ENCODE assay signal across 9 mouse cellular contexts in the genomic region with DNA sequence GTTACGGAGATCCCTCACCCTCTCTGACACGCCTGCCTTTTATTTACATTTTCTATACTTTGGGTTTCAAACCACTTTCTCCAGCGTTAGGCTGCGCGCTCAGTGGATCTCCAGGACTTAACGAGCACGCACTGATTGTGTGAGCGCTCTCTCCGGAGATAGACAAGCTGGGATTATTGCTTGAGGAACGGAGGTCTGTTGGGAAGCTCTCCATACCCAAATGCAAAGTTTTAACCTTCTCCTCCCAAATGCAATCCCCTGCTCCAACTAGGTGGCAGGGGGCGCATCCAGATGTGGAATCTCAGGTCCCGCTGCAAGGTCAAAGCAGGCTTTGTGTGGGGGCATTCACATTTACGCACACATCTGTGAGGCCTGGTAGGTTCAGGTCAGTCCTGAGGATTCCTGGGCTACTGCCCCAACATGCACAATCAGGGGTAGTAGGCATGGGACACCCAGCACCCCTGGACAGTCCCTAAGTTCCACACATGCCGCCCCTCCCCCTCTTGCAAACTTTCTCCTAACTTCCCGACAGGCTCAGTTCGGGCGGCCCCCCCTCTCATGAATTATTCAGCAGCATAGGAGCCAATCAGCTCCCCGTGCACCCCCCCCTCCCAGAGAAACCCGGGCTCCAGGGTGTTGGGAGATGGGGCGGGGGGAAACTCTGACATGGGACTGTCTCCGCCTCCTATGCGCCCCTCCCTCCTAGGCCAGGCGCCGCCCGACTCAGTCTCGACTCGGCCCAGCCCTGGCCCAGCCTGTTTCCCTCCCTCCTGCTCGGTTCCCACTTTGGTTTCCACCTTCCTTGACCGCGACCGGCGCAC. TPM values are rescaled to one million over a fixed set of nuclear protein-coding genes. Genes with fewer than 3 reads are reported as not detected.
DNase-seq lines count a peak whose midpoint lies in the region; ATAC-seq lines count a peak whose summit lies in the region.
"Had no signal": no experiment of that assay in that cellular context is flagged by ENCODE, and none has a peak within 500 bp of the region (broad histone marks: within the 10 kb centered on the region; RNA-seq: fewer than 3 reads in every experiment).

Ephb4 (plus strand) TSS at position 726 of the 821 bp plus-strand sequence.

- peak within 1 kb of the TSS; percentile 78 for H3K27ac ChIP-seq in hindbrain, embryonic 16.5 days (ENCODE audit: low read depth, low read length)
- H3K27ac ChIP-seq: macrophage had no signal

- peak; percentile 95 for ATAC-seq in hindbrain, embryonic 16.5 days
- 0 out of 2 replicates have a peak, but pooled peaks have one; percentile 29 for ATAC-seq in megakaryocyte progenitor cell, adult 5-6 weeks (replicated peaks; ENCODE audit: poor library complexity)
- no peak for ATAC-seq in inflammation-experienced regulatory T-cells, adult 6 months

- intact Hi-C loops in left cerebral cortex, postnatal 14 days (cut with DNase I), result no loop called here

- peak within 1 kb of the TSS; percentile 69 for H3K9ac ChIP-seq in hindbrain, embryonic 16.5 days (ENCODE audit: low read depth, low read length)

- H3K4me2 ChIP-seq in hindbrain, embryonic 16.5 days (ENCODE audit: low read length), result peak within 1 kb of the TSS; percentile 81

- H3K36me3 ChIP-seq in hindbrain, embryonic 16.5 days (ENCODE audit: control insufficient read depth, insufficient read depth, low read length), result no peaks in the 10 kb centered on the region

- peaks cover 5% of the 10 kb centered on the region; the same call in 1 of the 2 replicates for H3K27me3 ChIP-seq in hindbrain, embryonic 16.5 days (replicated peaks; ENCODE audit: control insufficient read depth, insufficient read depth, low read length)

- peak within 1 kb of the TSS; percentile 59 for H3K4me3 ChIP-seq in hindbrain, embryonic 16.5 days (ENCODE audit: low read length)

- no peaks in the 10 kb centered on the region for H3K9me3 ChIP-seq in hindbrain, embryonic 16.5 days (ENCODE audit: control insufficient read depth, low read length)

- peaks cover 18% of the 10 kb centered on the region for H3K4me1 ChIP-seq in hindbrain, embryonic 16.5 days (ENCODE audit: control insufficient read depth, insufficient read depth, low read depth, low read length)

- 1% methylated on average over 25 of the region's 32 CpGs for WGBS in hindbrain, embryonic 16.5 days

- DNase-seq in adrenal gland, adult 18-20 months (ENCODE audit: low spot score in 2 of 2), result peak; percentile 82 to 84
- DNase-seq in embryo, embryonic 10.5 days (ENCODE audit: low spot score), result peak; percentile 98
- peak; percentile 95 for DNase-seq in gastrocnemius, postnatal 25 days
- DNase-seq in left cerebral cortex, postnatal 14 days (ENCODE audit: low spot score in 2 of 2), result peak; percentile 53 to 56
- peak; percentile 65 for DNase-seq in right cerebral cortex, postnatal 4 days

RNA-seq across cellular contexts. Expression of gene Ephb4, which starts in this region (rescaled TPM):
- 10 to 100 TPM; 42.4 to 47.0 TPM for total RNA-seq in adrenal gland, adult 18-20 months (2021)
- total RNA-seq in gastrocnemius, postnatal 25 days (2021), result 10 to 100 TPM; 13.4 to 15.8 TPM
- 5.8 and 9.2 TPM in 2 replicates for polyA plus RNA-seq in hindbrain, embryonic 16.5 days (2015; fragmentation: Nextera tagmentation; extraction: Ambion mirVana)
- total RNA-seq in left cerebral cortex, postnatal 14 days (2021), result 1 to 10 TPM; 6.0 to 7.6 TPM
- 0.05 and 0.10 TPM in 2 replicates for total RNA-seq in megakaryocyte progenitor cell, adult 5-6 weeks (2015)
- total RNA-seq in megakaryocyte progenitor cell, adult 5-6 weeks (2017), result 0.27 TPM in 1 of 2 replicates, not detected in the other
- not detected for polyA plus RNA-seq in inflammation-experienced regulatory T-cells, adult 6 months (2017; shearing (Covaris generic))
- polyA plus RNA-seq: macrophage had no signal

Comparison
In these comparisons a context has a peak if more than half of its experiments do, and no peak if none do; other contexts are left out.
1. RNA of gene Ephb4 (total RNA-seq): 42.4 to 47.0 TPM in adrenal gland, adult 18-20 months, 13.4 to 15.8 TPM in gastrocnemius, postnatal 25 days and 6.0 to 7.6 TPM in left cerebral cortex, postnatal 14 days; 0.05 to 0.27 TPM in megakaryocyte progenitor cell, adult 5-6 weeks; every median in the first group is over 4 times any median in the second.
2. Peak in ATAC-seq in megakaryocyte progenitor cell, adult 5-6 weeks; RNA of the gene not detected or under 1 TPM.
3. Peak in every context shown above with its lines, with median percentiles within 50 percentile points of each other: DNase-seq.